Mouse (Mus musculus) telencephalon, adult 2 months (tissue): ENCODE data around the gene Grrp1.

Experiments used
- DNase-seq: peaks from one replicate; pipeline ENCODE4 v3.0.0-alpha.2; 2011; ENCODE audit warnings: low read depth, low spot score

The Grrp1 gene

DNA sequence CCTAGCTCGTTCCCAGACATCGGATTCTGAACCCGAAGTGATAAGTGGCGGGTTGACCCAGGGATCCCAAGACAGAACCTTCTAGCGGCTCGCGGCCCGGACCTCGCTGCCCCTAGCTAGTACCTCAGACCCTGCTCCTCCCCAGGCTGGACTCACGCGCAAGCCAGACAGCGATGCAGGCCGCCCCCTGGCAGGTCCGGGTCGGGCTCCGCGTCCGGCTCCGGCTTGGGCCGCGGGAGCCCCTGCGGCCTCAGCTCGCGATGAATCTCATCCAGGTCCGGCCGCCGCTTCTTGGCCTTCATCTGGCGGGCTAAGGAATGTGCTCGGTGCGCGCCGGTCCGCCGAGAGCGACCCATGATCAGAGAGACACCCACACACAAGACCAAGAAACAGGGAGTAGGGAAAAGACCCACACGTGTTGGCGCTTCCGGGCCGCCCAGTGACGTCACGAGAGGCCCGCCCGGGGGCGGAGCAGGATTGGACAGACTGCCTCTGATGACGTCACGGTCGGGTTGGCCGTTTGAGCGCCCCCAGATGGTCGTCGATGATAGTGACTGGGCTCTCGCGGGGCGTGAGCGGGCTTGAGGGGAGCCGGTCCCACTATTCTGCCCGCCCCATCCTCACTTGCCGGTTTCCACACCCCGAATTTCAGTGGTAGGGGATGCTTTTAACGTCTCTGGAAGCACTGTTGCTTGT, 8.6 kb downstream of the Grrp1 start, which contains the start of gene Zfp593:
Gene Zfp593, minus strand, starts transcription at position 445 of the 696 bp plus-strand sequence.
- DNase-seq = peak; percentile 72

DNA sequence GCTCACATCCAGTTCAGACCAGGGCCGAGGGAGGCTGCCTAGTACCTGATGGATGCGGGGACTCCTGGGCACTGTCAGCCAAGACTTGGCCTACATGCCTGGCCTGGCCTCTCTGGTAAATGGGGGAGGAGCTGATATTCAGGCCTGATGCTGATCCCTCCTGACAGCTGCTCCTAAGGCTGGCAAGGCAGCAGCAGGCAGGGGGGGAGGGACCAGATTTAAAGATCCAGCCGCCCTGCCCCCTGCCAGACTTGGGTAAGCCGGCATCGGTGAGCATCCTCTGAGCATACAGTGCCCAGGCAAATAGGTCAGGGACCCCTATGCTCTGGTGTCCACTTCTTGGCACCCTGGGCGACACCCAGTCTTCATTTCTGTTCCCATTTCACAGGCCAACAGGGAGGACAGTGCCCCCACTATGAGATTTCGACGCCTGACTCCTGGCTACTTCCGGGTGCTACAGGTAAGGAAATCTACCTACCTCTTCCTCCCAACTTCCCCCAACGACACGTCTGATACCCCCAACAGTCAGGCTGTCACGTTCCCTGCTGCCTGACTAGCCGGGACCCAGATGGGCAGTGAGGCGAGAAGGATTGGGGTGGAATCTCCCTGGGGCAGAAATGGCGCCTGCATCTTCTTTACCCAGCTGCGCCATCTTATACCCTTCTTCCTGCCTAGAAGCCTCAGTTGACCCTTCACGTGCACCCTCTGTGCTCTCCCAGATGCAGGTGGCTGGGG, 10.2 kb downstream of the Grrp1 start, which contains the start of gene E130218I03Rik:
Gene E130218I03Rik, plus strand, starts transcription at position 147 of the 735 bp plus-strand sequence.
- DNase-seq = no peak

DNA sequence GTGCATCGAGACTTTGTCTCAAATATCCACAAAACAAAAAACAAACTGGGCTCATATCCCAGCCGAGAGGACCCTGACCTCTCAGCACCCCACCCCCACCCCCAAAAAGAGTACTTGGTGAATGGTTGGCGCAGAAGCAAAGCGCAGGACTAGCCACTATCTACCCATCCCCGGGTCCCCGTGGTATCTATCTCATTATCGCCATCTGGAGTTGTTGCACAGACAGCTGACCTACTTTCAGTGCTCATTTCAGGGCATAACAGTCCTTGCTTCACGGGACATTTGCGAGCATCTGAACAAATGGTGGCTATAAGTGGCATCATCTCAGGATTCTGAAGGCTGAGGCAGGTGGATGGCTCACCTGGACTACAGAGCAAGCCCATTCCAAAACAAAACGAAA, 15.2 kb downstream of the Grrp1 start:
- no peak for DNase-seq

DNA sequence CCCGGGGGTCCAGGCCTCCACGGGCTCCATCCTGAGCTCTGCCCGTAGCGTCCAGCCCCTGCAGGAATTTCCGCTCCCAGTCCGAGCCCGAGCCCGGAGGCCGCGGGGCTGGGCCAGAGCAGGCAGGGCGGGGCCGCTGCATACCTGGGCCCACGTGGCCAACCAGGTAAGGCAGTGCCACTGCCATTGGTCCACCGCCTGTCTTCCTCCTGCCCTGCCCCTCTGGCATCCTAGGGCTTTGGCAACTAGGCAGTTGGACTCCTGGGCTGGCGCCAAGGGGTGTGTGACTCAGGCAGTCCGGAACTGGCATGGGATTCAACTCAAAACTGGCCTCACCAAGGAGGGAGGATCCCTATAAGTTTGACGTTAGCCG, 15.6 kb downstream of the Grrp1 start, which contains the start of gene Cnksr1:
Gene Cnksr1, minus strand, starts transcription at position 121 of the 373 bp plus-strand sequence.
- no peak for DNase-seq

DNA sequence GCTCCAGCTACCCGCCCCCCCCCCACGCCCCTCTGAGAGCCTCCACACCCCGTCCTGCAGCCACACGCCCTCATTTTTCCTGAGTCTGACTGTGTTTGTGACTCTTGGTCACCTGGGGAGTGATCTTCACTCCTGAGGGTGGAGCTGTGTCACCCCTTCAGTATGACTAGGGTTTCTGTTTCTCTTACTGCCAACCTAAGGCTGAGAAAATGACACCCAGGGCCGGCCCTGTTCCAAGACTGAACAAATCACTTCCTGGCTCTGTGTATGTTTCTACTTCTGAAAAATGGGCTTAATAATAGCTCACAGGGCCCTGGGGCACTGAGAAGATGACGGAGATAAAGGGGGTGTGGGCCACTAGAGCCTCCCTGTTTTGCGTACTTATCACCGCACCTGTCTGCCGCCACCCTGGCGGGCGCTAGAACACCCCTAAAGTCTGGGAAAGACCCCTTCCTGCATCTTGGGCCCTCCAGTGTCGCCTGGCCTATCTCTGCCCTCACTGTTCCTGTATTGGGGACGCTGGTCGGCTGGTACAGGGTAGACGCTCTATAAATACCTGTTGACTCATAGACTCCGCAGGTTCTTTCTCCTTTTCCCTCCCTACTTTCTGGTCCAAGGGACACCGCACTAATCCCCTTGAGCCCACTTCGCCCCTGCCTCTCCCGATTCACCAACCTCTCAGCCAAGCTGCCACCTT, 16.2 kb downstream of the Grrp1 start:
- no peak for DNase-seq

DNA sequence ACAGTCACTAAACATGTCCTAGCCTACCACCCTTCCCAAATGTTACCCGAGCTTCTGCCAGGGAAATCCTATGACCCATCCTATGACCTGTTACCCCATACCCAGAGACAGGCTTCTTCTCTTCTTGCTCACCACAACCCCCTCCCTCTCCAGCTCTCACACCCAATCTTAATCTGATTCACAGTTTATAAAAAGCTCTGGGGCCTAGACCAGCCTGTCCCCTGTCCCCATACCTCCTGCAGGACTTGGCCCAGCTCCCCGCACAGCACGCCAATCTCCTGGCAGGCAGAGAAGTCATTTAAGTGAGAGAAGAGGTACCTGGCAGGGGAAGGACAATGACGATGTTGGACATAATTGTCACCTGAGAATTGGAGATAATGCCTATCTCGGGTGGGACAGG, 19.0 kb downstream of the Grrp1 start:
- DNase-seq = no peak

DNA sequence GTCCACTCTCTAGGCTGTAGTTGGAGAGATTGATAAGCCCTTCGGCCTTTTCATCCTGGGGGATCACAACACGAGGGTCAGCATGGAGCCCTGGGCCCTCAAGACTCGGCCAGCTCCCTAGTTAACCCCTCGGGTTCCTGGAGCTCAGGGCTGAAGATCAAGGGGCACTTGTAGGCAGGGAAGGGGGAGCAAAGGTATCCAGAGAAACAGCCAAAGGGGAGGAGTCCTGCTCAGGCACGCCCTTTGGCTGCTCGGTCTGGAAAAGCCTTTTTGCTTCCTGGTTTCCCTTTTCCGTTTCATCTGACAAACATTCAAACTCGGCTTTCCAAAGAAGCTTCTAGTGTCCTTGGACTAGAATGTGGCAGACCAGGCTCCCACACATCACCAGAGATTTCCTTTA, 23.5 kb downstream of the Grrp1 start:
- no peak for DNase-seq

DNA sequence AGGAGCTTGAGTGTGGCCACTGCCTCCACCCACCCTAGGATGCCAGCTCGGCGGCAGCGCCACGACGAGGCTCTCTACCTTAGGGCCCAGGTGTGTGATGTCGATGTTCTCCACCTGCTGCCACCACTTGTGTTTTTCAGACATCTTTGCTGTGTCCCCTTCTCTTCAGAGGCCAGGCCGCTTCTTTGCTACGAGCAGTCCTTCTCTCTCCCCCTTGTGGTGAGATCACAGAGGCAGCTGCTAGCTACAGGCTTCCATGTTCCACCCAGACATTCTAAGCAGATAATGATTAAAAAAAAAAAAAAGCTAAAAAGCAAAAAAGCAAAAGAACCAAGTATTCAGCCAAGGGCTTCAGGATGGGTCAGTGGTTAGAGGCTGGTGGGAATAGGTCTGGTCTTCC, 26.7 kb downstream of the Grrp1 start, which contains the start of gene Catsper4:
Gene Catsper4, minus strand, starts transcription at position 190 of the 400 bp plus-strand sequence.
- DNase-seq = no peak

DNA sequence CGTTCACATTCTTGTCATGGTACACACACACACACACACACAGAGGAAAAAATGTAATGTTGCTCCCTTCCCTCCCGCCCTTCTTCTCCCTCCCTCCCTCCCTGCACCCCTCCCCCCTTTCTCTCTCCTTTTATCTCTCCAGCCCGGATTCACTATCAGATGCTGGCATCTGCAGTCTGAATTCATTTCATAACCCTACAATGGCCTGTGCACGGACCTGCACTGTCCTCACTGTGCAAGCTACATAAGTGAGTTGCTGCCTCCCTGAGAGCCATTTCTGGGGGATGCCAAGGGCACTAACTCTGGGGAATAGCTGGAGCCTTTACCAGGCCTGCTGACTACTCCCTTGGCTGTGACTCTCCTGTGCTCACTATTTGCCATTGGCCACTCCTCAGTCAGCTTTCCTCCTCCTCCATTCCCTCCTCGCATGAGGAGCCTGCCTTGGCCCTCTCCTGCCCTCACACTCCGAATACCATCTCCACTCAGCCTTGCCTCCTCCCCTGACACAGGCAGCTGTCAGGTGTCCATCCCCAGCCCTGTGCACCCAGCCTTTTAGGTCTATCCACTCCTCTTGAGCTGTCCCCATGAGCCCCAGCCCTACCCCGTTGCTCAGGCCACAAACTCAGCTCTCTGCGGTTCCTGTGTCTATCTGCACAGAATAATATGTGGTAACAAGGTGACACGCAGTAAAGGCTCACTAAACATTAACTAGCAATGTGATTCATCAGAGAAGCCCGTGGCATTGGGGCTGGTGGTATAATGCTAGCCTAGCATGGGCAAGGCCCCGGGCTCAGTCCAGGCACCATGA, 30.9 kb downstream of the Grrp1 start:
- no peak for DNase-seq

DNA sequence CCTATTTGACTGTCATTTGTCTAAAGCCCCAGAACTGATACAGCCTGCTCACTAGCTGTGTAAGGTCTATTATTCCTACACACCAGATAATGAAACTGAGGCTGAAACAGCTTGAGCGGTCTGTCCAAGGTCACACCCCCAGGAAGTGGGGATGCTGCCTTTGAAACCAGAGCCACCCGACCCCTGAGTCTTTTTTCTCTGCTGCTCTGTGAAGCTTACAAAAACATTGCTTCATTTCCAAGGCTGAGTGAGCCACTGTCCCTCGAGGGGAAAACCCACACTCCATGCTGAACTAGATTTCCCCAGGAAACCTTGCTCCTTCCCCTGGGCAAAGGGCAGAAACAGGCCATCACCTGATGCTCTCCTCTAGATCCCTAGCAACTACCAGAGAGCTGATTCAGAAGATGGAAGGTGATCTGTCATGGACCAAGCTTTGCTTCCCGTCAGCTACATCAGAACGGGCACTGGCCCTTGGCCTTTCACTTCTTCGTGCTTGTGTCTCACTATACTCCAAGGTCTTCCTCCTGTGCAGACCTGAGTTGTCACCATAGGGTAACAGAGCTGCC, 47.3 kb downstream of the Grrp1 start:
- no peak for DNase-seq

DNA sequence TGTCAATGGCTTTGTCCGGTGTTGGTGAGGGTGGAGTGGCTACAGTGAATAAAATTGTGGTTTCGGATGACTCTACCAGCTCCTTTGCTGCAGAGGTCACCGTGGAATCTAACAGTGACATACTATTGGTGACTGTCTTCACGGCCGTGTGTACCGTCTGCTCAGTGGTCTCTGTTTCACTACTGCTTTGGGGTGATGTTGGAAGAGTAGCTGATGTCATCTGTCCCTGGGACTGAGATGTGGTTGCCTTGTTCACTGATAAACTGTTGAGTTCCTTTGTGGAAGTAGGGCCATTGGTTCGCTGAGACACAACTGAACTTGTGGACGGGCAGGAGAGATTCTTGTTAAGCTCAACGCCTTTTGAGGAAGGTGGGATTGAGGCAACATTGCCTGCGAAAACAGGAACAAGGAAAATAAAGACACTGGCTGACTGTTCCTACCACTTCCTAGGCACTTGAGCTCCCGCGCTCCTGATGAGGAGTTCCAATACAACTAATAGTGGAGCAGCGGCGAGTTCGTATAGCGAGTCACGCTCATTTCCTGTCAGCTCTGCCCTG, 50.5 kb downstream of the Grrp1 start:
- DNase-seq = no peak

DNA sequence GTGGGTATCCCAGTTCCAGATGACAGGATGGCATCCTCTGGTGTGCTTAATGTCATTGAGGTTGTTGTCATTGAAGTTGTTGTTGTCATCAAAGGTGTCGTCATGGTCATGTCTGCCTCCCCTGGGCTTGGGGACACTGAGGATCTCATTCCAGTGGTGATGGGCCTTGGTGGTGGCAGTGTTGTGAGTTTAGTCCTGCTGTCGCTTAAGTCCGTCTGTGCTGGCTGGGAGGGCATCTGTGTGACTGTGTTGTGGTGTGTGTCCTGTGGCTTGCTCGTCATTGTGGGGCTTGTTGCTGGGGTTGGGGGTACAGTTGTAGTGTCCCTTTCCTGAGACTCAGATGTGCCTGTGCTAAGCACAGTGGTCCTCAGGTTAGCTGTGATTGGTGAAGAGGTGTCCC, 51.0 kb downstream of the Grrp1 start, which contains the start of gene Gm7534:
Gene Gm7534, minus strand, starts transcription at position 101 of the 400 bp plus-strand sequence.
- DNase-seq = no peak
